Mouse (Mus musculus) right cerebral cortex, adult 2 months (tissue): Measurements from ENCODE around the gene Mgat5.

Source experiments
- DNase-seq, 2 experiments: peaks; one replicate each; pipeline ENCODE4 v3.0.0; 2021 to 2022; ENCODE audit warnings: low spot score in 2 of 2

Gene Mgat5

DNA sequence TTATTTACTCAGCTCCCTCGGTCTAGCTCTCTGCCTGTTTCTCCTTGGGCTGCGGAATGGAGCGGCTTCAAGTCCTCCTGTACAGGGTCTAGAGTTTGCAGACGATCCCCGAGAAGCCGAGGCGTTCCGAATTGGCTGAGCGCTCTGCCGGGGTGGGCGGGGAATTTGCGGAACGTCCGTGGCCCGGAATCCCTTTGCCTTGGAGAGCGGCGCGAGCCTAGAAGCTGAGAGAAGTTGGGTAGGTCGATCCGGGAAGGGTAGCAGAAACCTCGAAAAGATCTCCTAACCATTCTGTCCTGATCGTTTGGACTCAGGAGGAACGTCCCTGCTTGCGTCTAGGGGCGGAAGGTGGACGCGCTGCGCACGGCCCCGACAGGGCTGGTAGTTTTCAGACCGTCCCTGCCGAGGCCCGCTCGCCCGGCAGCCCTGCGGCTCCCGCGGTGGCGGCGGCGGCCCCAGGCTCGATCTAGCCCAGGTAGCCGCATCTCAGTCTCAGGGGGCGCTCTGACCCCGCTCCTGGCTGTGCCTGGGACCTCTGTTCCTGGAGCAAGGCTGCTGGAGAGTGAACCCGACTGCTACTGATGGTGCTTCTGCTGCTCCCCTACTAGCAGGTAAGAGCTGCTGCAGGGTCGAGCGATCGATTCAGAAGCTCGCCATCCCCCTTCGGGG is at the start of gene Mgat5:
Gene Mgat5, plus strand, starts transcription at position 199 of the 669 bp plus-strand sequence.
- peak; percentile 90 to 93 for DNase-seq

- DNase-seq, result no peak
Observed at GRCm38 (mm10) chr1:127160118-127160760, 44.6 kb upstream of the Mgat5 start.

- DNase-seq, result peak in 1 of 2 experiments; percentile 10
Observed at GRCm38 (mm10) chr1:127164589-127165160, 40.1 kb upstream of the Mgat5 start.

- DNase-seq, result no peak
Observed at GRCm38 (mm10) chr1:127166521-127166920, 38.3 kb upstream of the Mgat5 start.

GRCm38 (mm10) chr1:127167586-127167985 is 37.2 kb upstream of the Mgat5 start:
- no peak for DNase-seq

- DNase-seq, result peak; percentile 17 to 41
Observed at GRCm38 (mm10) chr1:127168205-127168604, 36.6 kb upstream of the Mgat5 start.

DNA sequence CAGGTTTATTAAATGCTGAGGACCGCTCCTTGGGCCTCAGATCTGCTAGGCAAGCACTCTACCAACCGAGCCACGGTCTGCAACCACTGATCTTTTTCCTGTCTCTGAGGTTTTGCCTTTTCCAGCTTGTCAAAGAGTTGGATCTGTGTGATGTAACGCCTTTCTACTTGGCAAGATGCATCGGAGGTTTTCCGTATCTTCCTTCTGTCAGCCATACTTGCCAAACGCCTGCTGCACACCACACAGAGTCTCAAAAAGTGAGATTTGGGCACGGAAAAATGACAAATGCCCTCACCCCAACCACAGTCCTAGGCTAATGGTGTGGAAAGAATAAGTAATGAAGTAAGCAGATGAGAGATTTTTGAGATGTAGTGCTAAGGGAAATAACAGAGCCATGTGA is 35.3 kb upstream of the Mgat5 start:
- DNase-seq, result no peak

DNA sequence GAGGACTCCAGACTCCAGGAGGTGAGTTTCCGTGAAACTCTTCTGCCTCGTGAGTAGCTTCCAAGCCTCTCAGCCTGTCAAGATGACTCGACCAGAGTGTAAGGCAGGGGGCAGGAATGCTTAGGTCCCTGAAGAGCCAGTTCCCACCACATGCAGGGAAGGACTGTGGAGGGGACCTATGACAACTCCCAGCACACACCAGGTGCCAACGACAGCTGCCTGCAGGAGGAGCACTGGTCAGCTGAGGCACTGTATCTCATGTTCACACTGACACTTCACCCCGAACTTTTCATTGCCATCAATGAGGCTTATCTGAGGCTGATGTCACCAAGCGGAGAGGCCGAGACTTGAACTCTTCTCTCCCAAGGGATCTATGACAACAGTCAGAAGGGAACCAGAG is 33.5 kb upstream of the Mgat5 start:
- DNase-seq, result no peak

DNA sequence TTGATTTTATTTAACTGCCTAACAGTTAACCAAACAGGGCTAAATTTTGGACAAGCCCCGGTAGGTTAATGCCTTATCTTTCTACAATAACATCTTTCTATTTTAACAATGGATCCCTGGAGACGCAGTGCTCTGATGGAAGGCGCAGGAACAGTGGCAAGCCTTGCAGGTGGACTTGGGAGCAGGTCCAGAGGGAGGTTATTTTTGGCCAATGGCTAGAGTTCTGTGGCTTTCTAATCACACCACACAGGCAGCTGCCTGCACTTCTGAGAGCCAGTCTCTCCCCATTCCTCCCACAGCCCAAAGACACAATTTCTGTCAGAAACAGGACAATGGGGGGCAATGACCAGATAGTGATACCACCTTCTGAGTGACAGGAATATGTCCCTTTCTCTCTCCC is 31.4 kb upstream of the Mgat5 start:
- DNase-seq, result no peak

DNA sequence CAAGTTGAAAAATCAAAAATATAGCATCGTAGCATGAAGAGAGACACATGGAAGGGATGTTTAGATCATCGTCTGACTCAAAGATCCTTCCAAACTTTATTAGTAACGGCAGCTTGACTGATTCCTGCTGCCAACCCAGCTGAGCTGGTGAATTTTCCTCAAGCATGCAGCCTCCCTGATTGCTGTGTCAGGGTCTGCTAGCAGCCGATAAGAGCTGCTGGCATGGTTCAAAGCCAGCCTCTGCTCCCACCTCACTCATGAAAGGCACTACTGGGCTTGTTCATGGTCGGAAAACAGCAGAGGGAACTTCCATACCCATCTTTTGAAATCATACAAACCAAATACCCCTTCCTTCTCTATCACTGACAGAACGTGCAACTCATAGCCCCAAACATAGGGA is 12.4 kb upstream of the Mgat5 start:
- no peak for DNase-seq

GRCm38 (mm10) chr1:127199186-127199585 is 5.6 kb upstream of the Mgat5 start:
- no peak for DNase-seq

DNA sequence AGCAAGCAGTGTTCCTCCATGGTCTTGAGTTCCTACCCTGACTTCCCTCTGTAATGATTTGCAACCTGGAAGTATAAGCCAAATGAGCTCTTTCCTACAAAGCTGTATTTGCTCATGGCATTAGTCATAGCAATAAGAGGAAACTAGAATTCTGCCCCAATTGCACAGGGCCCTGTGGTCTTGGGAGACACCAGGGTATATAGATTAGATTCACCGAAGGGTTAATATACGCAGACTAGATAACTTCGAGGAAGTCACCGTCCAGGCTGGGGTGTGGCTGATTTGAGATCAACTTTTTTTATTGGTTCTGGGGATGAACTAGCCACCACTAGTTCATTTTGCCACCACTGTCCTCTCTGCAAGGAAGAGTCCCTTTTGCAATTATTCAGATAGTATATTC is 2.5 kb upstream of the Mgat5 start:
- no peak for DNase-seq

GRCm38 (mm10) chr1:127203231-127203764 is 1.5 kb upstream of the Mgat5 start:
- DNase-seq, result peak; percentile 62 to 73

DNA sequence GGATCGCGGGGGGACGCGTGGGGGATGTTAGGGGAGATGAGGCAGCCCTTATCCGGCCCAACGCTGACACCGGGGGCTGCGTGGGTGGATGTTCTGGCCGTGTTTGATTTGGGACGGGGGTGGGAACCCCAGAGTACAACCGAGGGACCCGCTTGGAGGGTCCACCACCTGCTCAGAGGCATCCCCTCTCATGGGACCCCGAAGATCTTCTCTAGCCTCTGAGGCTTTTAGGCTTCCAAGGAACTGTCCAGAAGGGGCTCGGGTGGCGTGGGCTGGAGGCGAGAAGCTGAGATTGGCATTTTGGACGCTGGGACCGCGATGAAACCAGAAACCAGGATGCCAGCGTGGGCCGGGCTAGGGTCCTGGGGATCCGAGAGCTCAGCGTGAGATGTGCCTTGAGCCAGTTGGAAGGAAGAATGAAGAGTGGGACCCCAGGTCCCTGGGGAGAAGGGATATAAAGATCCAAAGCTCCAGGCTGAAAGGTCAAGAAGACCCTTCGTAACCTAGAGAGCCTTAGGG is 745 bp downstream of the Mgat5 start:
- peak; percentile 35 to 46 for DNase-seq

DNA sequence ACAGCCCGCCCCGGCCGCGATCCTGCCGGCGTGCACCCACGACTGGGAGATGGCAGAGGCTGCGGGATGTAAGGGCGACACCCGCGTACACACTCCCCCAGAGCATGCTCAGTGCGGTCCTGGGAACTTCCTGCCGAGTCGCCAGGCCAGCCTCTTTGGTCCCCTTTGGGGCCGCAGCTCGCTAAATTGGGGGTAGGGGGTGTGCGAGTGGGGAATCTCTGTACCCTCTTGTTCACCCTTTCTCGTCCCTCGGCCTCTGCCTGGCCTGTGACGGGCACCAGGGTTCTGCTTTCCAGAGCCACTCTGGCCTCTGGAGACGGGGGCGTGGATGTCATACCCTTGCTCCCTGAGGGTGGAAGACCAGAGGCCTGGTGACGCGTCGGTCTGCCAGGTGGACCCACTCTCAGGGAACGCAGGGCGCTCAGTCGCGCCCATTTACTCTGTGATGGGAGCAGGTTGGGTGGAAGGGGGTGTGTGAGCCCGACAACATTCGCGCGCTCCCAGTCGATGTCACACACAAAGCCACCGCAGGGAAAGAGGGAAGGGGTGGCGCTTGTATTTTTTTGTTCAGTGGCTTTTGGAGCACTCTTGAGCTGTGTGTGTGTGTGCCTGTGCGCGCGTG is 1.3 kb downstream of the Mgat5 start:
- peak; percentile 44 to 53 for DNase-seq

DNA sequence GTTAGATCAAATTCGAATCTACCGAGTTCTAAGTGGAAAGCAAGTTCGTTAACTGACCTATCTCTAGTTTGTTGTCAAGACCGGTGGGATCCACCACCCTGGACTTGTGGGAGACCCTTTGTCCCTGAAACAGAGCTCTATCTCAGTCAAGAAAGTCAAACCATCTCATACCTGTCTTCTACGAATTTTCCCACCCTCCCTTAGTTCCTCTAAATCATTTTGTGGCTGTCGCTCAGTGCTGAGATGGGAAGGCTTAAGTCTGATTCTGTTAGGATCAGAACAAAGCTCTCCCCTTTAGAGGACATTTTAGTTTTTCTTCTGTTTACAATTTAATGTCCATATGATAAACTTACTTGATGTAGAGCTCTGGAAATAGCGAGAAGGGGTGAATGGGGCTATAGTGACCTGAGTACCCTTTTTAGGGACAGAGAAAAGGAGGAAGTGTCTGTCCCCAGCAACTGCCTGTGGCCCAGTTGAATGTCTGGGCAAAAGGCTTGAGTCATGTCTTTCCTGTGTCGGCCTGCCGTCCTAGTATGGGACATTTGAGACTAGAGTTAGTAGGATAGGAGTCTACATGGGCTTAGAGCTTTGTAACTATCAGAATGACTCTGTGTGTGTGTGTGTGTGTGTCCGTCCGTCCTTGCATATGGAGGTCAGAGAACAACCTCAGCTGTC is 2.2 kb downstream of the Mgat5 start:
- DNase-seq, result no peak

- peak in 1 of 2 experiments; percentile 43 for DNase-seq
Observed at GRCm38 (mm10) chr1:127208167-127208566, 3.4 kb downstream of the Mgat5 start.

DNA sequence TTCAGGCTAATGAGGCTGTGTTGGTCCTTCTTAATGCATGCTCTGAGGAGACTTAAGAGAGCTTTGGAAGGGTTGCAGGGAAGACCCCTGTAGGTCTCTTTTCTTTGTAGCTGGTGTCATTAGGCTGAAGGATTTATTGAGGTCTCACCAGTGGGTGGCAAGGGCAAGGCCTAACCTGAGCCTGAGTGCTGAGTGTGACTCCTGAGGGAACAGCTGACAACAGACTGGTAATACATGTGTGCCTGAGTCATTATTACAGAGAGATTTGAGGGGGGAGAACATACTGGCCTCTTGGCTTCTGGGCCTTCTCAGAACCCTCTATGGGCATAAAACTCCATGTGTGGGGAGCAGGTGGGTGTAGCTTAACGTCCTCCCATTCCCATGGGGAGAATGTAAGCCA is 8.0 kb downstream of the Mgat5 start:
- DNase-seq, result no peak

GRCm38 (mm10) chr1:127213434-127213833 is 8.6 kb downstream of the Mgat5 start:
- no peak for DNase-seq

DNA sequence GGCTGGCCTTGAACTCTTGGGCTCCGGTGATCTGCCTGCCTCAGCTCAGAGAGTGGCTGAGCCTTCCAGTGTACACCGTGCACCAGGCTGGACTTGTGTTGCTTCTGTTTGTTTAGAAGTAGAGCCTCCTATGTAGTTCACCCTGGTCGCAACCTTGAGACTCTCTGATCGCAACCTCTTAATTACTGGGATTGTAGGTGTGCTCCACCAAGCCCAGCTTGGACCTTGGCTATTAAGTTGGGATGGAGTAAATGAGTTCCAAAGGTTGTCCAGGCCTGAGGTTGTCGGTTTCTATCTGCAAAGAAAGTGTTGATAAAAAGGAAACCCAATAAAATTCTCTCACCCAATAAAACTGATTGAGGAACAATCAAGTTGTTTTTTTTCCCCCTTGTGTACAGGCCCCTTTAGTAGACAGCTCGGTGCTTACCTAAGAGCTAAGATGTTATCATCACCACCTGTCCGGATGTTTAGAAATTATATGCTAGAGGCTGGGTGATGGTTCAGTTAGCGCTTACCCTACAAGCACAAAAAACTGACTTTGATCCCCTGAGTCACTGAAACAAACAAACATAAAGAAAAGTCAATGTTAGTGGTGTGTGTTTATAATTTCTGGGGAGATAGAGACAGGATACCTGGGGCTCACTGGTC is 9.9 kb downstream of the Mgat5 start:
- no peak for DNase-seq

DNA sequence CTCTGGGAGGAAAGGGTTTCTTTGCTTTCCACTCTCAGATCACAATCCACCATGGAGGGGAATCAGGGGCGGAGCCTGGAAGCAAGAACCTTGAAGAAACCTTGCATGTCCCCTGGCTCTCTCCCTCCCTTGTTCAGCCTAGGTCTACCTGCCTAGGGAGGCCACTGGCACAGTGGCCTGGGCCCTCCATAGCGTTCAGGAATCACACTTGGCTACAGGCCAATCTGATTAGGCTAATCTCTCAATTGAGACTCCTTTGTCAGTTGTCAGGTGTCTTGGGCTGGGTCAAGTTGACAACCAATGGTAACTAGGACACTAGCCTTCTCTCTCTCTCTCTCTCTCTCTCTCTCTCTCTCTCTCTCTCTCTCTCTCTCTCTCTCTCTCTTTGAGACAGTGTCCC is 12.2 kb downstream of the Mgat5 start:
- no peak for DNase-seq
